12 mouse cellular contexts compared by ENCODE assay signal in genomic region chr10:87484831-87485720, GRCm38 (mm10). TPM values are rescaled to one million over a fixed set of nuclear protein-coding genes. Genes with fewer than 3 reads are reported as not detected.
DNase-seq lines count a peak whose midpoint lies in the region; ATAC-seq lines count a peak whose summit lies in the region.
"Had no signal": no experiment of that assay in that cellular context is flagged by ENCODE, and none has a peak within 500 bp of the region (broad histone marks: within the 10 kb centered on the region; RNA-seq: fewer than 3 reads in every experiment).

No protein-coding gene starts in this region.

- no peak overlapping the region for H3K4me3 ChIP-seq in heart, embryonic 12.5 days
- H3K4me3 ChIP-seq in forebrain, embryonic 15.5 days = peak overlapping the region; percentile 51
- H3K4me3 ChIP-seq in midbrain, embryonic 11.5 days (ENCODE audit: low read depth, low read length) = peak overlapping the region; percentile 29
- H3K4me3 ChIP-seq: megakaryocyte, embryonic 14.5 days had no signal

- no peaks in the 10 kb centered on the region for H3K36me3 ChIP-seq in heart, embryonic 12.5 days
- H3K36me3 ChIP-seq in forebrain, embryonic 15.5 days = no peaks in the 10 kb centered on the region
- no peaks in the 10 kb centered on the region for H3K36me3 ChIP-seq in midbrain, embryonic 11.5 days (ENCODE audit: control insufficient read depth, insufficient read depth, low read length)
- H3K36me3 ChIP-seq: heart, embryonic 10.5 days; limb, embryonic 12.5 days had no signal

- no peak for ATAC-seq in heart, embryonic 12.5 days (ENCODE audit: insufficient number of reproducible peaks, low FRiP score)
- no peak for ATAC-seq in forebrain, embryonic 15.5 days (replicated peaks)
- peak; percentile 71 for ATAC-seq in midbrain, embryonic 11.5 days (ENCODE audit: low FRiP score)

- no peak overlapping the region for H3K27ac ChIP-seq in heart, embryonic 12.5 days (ENCODE audit: poor library complexity, severe bottlenecking)
- H3K27ac ChIP-seq in forebrain, embryonic 15.5 days (replicated peaks) = peak overlapping the region; percentile 70
- H3K27ac ChIP-seq in midbrain, embryonic 11.5 days (ENCODE audit: low read depth, low read length) = peak overlapping the region; percentile 84
- H3K27ac ChIP-seq: heart, embryonic 10.5 days; limb, embryonic 12.5 days had no signal

- 2% methylated on average over 17 of the region's 17 CpGs for WGBS in heart, embryonic 12.5 days
- 2% methylated on average over 17 of the region's 17 CpGs for WGBS in forebrain, embryonic 15.5 days
- 1% methylated on average over 17 of the region's 17 CpGs for WGBS in midbrain, embryonic 11.5 days

- H3K9ac ChIP-seq in heart, embryonic 12.5 days = no peak overlapping the region
- peak overlapping the region; percentile 65 for H3K9ac ChIP-seq in forebrain, embryonic 15.5 days (replicated peaks)
- peak overlapping the region; percentile 55 for H3K9ac ChIP-seq in midbrain, embryonic 11.5 days (ENCODE audit: low read length)
- H3K9ac ChIP-seq: limb, embryonic 12.5 days had no signal

- peaks cover 72% of the 10 kb centered on the region for H3K27me3 ChIP-seq in heart, embryonic 12.5 days (replicated peaks)
- no peaks in the 10 kb centered on the region for H3K27me3 ChIP-seq in forebrain, embryonic 15.5 days
- no peaks in the 10 kb centered on the region for H3K27me3 ChIP-seq in midbrain, embryonic 11.5 days (ENCODE audit: control insufficient read depth, insufficient read depth, low read length)

- peak overlapping the region; percentile 45; the same call in 1 of the 2 replicates for H3K4me2 ChIP-seq in heart, embryonic 12.5 days
- H3K4me2 ChIP-seq in forebrain, embryonic 15.5 days (replicated peaks) = peak overlapping the region; percentile 93
- peak overlapping the region; percentile 77 for H3K4me2 ChIP-seq in midbrain, embryonic 11.5 days

- 0 out of 2 replicates have a peak, but pooled peaks cover 12% of the 10 kb centered on the region for H3K4me1 ChIP-seq in heart, embryonic 12.5 days (replicated peaks)
- H3K4me1 ChIP-seq in forebrain, embryonic 15.5 days = peaks cover 50% of the 10 kb centered on the region
- H3K4me1 ChIP-seq in midbrain, embryonic 11.5 days (ENCODE audit: control insufficient read depth, insufficient read depth, low read length) = peaks cover 39% of the 10 kb centered on the region
- H3K4me1 ChIP-seq: megakaryocyte, embryonic 14.5 days had no signal

- peaks cover 4% of the 10 kb centered on the region; the same call in 1 of the 2 replicates for H3K9me3 ChIP-seq in heart, embryonic 12.5 days (replicated peaks)
- H3K9me3 ChIP-seq in forebrain, embryonic 15.5 days = no peaks in the 10 kb centered on the region
- H3K9me3 ChIP-seq in midbrain, embryonic 11.5 days (ENCODE audit: control insufficient read depth, low read length) = peaks cover 2% of the 10 kb centered on the region; the same call in 1 of the 2 replicates
- H3K9me3 ChIP-seq: heart, embryonic 10.5 days; limb, embryonic 12.5 days; megakaryocyte, embryonic 14.5 days had no signal

- DNase-seq in heart, adult 8-10 months (ENCODE audit: low spot score) = no peak
- DNase-seq in ZHBTc4 (ENCODE audit: low read depth, low spot score) (peak; percentile 32), liver (no peak)
- peak; percentile 93 for DNase-seq in midbrain, embryonic 11.5 days (ENCODE audit: low spot score, missing footprints)
- no peak for DNase-seq in lung, postnatal 10 days
- DNase-seq in gastrocnemius, adult 8-10 months (ENCODE audit: low spot score in 2 of 2) = no peak
- DNase-seq: thymus, adult 18-20 months had no signal

RNA-seq across cellular contexts. Expression of gene Ascl1, which starts 8.4 kb away (rescaled TPM):
- 0.19 TPM in 1 of 2 replicates, not detected in the other for polyA plus RNA-seq in heart, embryonic 12.5 days (2016; fragmentation: Nextera tagmentation; extraction: Ambion mirVana)
- total RNA-seq in heart, adult 8-10 months (2022) = not detected
- 24.2 and 25.8 TPM in 2 replicates for polyA plus RNA-seq in forebrain, embryonic 15.5 days (2015; fragmentation: Nextera tagmentation; extraction: Ambion mirVana)
- 94.5 and 95.2 TPM in 2 replicates for polyA plus RNA-seq in midbrain, embryonic 11.5 days (2014; fragmentation: Nextera tagmentation; extraction: Ambion mirVana)
- not detected for total RNA-seq in gastrocnemius, adult 8-10 months (2022)

RNA-seq across cellular contexts. Expression of gene Pah, which starts 36.5 kb away (rescaled TPM):
- polyA plus RNA-seq in heart, embryonic 12.5 days (2016; fragmentation: Nextera tagmentation; extraction: Ambion mirVana) = not detected in 2 replicates
- 10 to 100 TPM; 42.2 to 72.8 (median 45.1) TPM for total RNA-seq in heart, adult 8-10 months (2022)
- polyA plus RNA-seq in forebrain, embryonic 15.5 days (2015; fragmentation: Nextera tagmentation; extraction: Ambion mirVana) = not detected in 2 replicates
- 0.15 TPM in 1 of 2 replicates, not detected in the other for polyA plus RNA-seq in midbrain, embryonic 11.5 days (2014; fragmentation: Nextera tagmentation; extraction: Ambion mirVana)
- under 1 TPM in 1 of 4 experiments, not detected in 3; 0.72 TPM for total RNA-seq in gastrocnemius, adult 8-10 months (2022)
- polyA plus RNA-seq: limb, embryonic 12.5 days had no signal

Comparison
In these comparisons a context has a peak if more than half of its experiments do, and no peak if none do; other contexts are left out.
1. DNase-seq: peak in ZHBTc4 (single experiment) and midbrain, embryonic 11.5 days (single experiment); none in heart, adult 8-10 months (single experiment), liver (single experiment), lung, postnatal 10 days (single experiment) and gastrocnemius, adult 8-10 months (0 of 2).
2. RNA of gene Ascl1, which starts 8.4 kb away (polyA plus RNA-seq): 94.5 to 95.2 TPM in midbrain, embryonic 11.5 days and 24.2 to 25.8 TPM in forebrain, embryonic 15.5 days; 0.19 TPM in heart, embryonic 12.5 days; every median in the first group is over 10 times any median in the second.
3. Peak in every context shown above with its lines, with median percentiles within 50 percentile points of each other: H3K4me2 ChIP-seq.